Mouse (Mus musculus): ENCODE results near the gene Fam83g.
"Not testable (repeated sequence)": the region's sequence is repeated elsewhere in the genome, so short reads cannot be mapped to it uniquely, and the experiment has no call there.

Fam83g gene

DNA sequence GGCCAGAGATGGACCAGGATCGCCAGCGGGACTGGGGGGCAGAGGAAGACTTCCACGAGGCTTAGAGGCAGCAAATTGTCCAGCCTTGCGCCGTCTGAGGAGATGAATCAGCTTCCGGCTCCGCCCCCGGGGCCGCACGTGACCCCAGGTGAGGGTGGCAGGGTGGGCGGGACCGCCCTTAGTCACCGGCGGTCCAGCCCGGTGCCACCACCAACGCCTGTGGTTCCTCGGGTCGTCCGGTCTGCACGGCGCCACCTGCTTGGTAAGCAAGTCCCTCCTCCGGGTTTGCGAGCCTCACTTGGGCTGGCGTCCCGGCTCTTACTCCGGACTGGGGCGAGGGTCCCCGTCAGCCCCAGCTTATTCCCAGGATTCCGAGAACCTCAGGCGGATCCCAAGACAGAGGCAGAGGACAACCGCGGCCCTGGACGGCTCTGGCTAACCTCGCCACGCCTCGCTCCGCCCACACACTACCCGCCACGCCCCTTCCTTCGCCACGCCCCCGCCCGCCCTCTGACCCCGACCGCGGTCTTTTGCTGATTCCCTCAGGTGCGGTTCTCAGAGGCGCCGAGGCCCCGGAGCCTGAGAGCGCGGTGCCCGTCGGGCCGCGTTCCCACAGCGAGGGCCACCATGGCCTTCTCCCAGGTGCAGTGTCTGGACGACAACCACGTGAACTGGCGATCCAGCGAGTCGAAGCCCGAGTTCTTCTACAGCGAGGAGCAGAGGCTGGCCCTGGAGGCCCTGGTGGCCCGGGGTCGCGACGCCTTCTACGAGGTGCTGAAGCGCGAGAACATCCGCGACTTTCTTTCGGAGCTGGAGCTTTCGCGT lies at the start of gene Fam83g:
Fam83g (plus strand) TSS at position 185 of the 825 bp plus-strand sequence.
- no peak for DNase-seq (ENCODE audit: extremely low spot score, low read depth, low spot score)

DNA sequence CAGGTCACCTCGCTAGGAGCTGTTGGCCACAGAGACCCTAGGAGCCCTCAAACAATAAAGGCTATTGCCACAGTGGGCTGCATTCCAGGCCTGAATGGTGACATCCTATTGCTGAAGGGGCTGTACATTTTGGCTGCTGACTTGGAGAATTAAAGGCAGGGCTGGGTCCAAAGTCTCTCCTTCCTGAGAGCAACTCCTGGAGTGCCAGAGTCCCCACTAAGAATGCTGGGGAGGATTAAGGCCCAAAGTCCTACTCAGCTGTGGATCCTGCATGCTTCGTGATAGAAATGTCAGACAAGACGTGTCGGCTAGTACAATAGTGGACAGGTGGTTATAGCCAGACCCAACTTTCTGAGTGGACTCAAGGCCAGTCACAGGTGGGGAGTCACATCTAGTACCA lies 47.6 kb upstream of the Fam83g start:
- DNase-seq (ENCODE audit: extremely low spot score, low read depth, low spot score) = not testable (repeated sequence)

DNA sequence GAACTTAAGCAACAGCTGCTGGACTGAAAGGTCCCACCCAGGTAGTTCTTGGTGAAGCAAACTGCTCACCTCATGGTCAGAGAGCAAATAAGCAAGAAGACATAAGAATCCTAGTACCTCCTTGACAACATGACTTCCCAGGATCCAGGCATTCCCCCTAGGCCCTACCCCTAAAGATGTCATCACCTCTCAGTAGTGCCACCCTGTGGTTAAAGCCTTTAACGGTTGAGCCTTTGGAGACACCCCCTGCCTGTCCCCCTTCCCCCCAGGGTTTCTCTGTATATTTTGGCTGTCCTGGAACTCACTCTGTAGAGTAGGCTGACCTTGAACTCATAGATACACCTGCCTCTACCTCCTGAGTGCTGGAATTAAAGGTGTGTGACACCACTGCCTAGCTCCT lies 46.5 kb upstream of the Fam83g start:
- DNase-seq (ENCODE audit: extremely low spot score, low read depth, low spot score) = no peak

DNA sequence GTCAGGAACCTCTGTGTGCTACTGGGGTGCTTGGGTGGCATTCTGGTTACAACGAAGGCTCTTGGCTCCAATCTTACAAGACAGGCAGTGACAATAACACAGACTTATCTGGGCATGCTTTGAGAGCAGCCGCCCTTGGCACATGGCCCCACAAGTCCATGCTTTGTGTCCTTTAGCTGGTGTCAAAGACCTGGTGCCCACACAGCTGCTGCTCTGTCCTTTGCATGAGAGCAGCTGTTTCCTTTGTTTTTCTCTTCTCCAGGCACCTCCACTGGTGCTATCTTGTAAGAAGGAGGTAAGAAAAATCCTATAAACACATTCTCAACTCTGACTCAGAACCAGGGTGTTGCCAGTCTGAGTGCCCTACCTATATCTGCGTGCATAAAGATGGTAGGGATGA lies 46.0 kb upstream of the Fam83g start:
- DNase-seq (ENCODE audit: extremely low spot score, low read depth, low spot score) = no peak

DNA sequence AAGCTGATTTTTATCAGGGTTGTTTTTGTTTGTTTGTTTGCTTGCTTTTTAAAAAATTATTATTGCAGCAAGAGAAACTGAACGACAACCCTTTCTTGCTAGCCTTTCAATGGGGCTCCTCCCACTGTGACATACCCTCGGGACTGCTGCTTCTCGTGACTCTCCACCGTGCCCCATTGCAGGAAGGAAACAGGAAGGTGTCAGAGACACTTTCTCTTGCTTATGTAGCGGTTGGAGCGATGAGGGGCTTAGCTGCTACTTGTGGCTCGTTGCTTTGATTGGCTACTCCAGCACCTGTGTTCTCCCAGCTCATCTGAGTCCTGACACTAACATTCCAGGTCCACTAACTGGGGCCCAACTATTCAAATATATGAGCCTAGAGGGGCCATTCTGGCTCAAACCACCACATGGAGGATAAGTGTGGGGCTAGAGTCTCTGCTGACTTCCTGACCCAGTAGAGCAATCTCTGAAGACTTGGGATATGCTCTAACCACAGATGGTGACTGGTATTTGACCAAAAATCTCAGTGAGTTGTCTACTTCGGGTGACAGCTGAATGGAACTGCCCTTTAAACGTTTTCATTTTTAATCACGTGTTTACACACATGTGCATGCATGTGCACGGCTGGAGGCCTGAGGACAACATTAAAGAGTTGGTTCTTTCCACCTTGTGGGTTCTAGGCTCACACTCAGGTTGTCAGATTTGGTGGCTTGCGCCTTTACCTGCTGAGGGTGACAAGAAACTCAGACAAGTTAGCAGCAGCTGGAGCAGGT lies 44.9 kb upstream of the Fam83g start:
- DNase-seq (ENCODE audit: extremely low spot score, low read depth, low spot score) = no peak

DNA sequence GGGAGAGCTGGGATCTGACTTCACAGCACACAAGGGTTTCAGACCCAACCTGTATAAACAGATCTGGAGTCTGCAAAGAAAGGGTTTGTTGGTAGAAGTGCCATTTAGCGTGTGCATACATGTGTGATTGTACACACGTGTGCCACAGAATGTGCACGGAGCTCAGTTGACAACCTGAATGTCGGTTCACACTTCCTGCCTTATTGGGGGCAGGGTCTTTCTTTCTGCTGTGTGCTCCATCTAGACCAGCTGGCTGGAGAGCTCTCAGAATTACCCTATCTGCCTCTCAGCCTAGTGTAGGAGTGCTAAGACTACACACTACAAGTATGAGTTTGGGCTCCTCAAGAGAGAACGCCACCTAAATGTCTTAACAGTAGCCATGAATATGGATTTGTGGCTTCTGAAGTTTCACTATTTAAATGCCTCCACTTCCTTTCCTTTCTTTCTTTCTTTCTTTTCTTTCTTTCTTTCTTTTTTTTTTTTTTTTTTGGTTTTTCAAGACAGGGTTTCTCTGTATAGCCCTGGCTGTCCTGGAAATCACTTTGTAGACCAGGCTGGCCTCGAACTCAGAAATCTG lies 44.2 kb upstream of the Fam83g start:
- DNase-seq (ENCODE audit: extremely low spot score, low read depth, low spot score) = no peak

DNA sequence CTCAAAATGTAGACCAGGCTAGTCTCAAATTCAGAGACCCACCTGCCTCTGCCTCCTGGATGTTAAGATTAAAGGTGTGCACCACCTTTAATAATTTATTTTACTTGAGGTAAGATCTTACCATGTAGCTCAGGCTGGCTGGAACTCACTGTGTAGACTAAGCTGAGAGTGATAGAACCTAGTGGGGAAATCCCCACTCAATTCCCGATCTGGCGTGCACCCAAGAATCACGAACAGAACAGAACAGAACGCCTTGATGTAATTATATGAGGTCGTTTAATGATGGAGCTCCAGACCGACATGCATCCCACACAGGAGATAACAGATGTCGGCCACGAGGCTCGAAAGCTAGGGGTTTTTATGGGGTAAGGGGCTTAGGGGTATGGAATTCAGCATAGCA lies 43.3 kb upstream of the Fam83g start:
- not testable (repeated sequence) for DNase-seq (ENCODE audit: extremely low spot score, low read depth, low spot score)

DNA sequence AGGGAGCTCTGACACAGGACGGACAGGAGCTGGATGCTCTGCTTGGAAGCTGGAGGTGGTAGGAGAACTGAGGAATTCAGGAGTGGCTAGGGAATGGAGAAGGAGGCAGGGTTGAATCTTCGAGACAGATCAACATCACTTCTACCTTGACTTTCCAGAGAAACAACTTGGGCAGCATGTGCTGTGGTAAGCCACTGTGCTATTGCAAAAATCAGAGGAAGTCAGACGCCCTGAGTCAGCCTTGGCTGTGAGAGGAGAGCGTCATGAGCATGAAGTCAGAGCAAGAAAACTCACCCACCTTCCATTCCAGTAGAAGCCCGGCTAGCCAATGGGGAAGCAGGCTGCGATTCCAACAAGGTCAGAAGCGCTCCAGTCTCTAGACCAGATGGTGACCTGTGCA lies 41.8 kb upstream of the Fam83g start:
- DNase-seq (ENCODE audit: extremely low spot score, low read depth, low spot score) = no peak

DNA sequence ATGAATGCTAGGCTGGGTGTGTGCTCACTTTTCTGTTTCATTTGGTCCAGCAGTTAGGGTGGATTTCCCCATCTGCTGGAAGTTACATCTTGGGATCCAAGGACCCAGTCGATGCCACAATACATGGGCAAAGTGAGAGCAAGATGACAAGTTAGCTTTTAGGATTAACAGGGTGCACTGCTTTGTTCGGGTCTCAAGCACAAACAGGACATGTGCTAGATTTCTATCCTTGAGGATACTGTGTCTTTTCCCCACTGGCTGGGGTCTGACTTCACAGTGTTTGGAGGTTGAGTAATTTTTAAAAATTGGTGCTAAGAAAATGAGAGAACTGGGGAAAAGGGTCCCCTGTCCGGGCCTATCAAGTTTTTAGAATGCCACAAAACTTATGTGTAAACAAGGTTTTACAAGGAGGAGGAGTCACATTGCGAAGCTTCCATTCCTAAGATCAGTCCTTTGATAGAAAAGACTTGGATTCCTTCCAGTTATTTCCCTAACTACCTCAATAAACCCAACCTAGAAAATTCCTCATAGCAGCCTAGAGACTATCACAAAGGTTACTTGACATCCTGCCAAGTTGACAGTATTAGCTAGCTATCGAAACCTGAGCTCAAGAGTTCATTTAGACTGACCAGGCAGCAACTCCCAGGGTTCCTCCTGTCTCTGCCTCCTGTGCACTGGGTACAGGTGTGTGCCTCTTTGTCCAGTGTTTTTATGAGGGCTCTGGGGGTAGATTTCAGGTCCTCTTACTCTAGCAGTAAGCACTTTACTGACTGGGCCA lies 40.5 kb upstream of the Fam83g start:
- DNase-seq (ENCODE audit: extremely low spot score, low read depth, low spot score) = no peak

DNA sequence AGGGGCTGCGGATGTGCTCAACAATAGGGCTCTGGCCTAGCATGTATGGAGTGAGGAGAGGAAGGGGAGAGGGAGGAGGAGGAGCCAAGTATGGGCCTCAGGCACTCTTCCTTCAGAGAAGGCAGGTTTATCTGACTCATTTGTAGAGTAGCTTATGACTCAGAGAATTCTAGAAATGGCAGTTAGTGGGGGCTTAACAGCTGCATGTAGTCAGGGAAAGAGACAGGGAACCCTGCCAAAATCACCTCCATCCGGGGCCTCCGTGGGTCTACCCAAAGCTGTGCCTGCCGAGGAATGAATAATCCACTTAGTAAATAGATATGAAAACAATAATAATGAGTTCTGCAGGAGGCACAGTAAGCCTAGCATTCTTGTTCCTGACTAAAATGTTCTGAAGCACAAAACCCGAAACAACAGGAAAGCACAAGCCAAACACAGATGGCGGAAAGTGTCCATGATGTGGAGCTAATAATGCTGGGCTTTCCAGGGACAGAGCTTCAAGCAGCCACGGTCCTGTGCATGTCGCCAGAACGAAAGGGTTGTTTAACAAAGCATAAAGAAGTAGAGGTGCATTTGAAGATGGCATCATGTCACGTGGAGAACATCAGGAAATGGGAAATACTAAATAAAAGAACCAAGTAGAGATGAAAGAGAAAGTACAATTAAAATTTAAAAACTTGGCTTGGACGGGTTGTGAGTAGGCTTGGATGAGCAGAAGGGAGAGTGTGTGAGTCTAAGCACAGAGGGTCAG lies 39.1 kb upstream of the Fam83g start:
- no peak for DNase-seq (ENCODE audit: extremely low spot score, low read depth, low spot score)

DNA sequence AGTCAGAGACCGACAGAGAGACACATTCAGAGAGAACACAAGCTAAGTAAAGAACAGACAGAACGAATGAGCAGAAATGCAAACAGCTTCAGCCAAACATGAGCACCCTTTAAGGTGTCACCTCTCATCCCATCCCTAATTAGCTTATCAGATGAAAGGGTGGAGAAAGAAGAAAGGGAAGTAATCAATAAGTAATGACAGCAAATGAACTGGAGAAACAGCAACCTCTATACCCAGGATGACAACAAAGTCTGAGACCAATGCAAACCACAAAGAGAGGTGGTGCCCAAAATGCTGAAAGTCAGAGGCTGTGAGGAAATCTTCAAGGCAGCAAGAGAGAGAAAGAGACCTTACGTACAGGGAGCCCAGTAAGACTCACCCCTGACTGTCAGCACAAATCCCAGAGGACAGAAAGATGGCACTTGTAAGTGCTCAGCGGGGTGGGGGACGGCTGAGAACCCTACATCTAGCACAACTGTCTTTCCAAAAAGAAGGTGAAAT lies 38.5 kb upstream of the Fam83g start:
- DNase-seq (ENCODE audit: extremely low spot score, low read depth, low spot score) = no peak

DNA sequence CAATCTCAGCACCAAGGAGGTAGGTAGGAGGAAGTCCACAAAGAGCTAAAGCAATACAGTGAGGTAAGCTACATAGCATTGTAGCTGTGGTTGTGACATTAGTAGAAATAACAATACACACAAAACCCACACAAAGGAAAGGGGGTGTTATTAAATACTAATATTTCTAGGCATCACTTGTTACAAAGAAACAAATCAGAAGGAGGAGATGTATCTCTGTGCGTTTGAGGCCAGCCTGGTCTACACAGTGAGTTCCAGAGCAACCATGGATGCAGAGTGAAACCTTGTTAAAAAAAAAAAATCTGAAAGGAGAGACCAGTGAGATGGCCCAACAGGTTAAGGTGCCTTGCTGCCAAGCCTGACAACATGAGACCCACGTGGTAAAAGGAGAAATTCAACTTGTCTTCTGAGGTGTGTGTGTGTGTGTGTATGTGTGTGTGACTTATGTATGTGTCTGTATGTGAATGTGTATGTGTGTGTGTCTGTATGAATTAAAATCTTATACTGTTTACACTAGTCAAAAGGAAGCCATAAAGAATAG lies 37.3 kb upstream of the Fam83g start:
- DNase-seq (ENCODE audit: extremely low spot score, low read depth, low spot score) = no peak

DNA sequence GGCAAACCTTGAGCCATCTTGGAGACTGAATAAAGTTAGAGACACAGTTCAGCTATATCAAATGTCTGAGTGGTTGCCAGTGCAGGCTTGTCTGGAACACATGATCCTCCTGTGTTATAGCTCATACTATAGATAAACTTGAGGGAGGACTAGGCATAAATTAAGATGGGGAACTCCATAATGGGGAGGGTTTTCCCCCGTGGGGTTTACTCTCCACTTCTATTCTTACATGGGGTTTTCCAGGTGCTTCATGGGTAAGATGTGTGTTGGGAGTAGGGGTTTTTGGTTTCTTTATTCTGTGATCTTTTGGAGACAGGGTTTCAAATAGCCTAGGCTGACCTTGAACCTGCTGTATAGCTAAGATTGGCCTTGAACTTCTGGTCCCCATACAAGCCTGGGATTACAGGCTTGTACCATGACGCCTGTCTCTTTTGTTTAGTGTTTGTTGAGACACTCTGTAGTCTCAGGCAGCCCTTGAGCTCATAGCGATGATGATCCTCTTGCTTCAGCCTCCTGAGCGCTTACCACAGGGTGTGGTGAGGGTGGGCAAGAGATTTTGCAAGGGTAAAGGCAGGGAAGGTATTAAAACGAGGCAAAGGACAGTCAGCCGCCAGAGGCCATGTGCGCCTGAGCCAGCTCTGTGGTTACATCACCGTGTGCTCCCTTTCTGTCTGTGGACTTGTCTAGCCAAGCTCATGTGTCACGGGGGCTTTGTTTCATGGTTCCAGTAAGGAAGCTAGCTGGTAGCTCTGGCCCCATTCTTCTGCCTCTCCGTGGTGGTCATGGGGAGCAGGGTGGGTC lies 36.6 kb upstream of the Fam83g start:
- no peak for DNase-seq (ENCODE audit: extremely low spot score, low read depth, low spot score)

DNA sequence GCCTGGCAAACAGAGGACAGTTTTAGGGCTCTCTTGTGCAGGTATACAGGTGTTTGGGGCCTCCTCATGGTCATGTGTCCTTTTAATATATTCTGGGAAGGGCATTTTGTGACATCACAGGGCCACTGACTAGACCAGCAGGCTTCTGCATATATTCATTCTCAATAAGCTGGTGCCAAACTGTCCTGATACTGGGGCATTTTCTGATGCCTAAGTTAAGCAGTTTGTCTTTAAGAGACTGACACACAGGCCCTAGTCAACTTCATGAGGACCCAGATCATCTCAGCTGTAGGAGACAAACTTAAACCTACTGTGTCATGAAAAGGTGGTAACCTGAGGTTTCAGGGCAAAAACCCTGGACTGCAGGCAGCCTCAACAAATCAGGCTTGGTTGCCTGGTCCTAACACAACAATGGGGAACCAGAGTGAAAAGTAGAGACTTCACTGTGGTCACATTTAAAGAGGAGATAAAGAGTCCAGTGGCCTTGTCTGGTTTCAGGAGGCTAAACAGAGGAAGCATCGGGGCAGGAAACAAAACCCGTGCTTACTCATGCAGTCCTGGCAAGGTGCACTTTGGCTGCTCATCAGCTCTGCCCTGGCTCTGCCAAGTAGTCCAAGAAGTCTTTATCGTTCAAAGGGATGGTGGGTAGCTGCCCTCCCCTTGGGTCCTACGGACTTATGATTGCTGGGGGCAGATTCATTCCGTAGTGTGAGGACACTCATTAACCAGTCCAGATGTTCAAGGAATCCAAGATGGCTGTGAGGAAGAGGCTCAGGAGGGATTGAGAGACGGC lies 35.7 kb upstream of the Fam83g start:
- no peak for DNase-seq (ENCODE audit: extremely low spot score, low read depth, low spot score)

DNA sequence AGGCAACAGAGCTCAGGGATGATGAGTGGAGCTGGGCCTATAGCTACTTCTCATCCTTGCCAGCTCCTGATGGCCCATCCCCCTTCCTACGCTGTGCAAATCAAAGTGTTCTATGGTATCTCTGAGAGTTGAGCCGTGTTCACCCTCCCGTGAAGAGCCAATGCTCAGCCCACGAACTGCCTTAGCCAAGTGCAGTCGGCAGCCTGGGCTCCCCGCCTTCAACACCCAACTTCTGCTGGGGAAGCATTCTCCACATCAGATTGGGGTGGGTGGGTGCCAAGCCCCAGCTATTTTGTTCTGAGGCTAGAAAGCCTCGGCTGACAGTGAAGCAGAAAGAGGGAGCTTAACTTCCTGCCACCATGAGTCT lies 35.2 kb upstream of the Fam83g start:
- no peak for DNase-seq (ENCODE audit: extremely low spot score, low read depth, low spot score)

DNA sequence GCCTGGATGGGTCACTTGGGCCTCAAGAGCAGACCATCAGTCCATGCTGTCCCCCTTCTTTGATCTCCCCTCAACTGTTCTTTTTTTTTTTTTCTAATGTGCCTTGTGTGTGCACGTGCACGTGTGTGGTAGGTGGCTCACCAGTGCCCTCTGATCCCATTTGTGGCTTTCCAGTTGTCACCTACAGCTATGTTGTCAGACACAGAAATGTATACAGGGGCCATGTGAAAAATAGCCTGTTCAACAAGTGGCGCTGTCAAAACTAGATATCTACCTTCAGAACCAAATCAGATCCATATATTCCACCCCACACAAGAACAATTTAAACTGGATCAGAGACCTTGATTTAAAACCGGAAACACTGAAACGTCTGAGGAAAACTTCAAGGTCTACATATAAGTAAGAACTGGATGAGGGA lies 34.7 kb upstream of the Fam83g start:
- no peak for DNase-seq (ENCODE audit: extremely low spot score, low read depth, low spot score)

DNA sequence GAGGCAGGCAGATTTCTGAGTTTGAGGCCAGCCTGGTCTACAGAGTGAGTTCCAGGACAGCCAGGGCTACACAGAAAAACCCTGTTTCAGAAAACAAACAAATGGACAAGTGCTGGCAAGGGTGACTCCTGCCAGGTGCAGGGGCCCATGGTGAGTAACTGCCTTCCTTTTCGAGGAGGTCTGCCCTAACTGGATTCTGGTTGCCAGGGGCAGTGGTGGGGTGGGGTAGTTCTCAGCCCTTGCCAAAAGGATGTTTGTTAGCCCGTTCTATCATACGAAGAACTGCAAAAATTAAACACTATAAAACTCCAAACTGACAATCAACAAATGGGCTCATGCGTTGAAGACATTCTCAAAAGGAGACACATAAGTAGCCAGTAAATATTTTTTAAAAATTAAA lies 34.3 kb upstream of the Fam83g start:
- DNase-seq (ENCODE audit: extremely low spot score, low read depth, low spot score) = no peak

DNA sequence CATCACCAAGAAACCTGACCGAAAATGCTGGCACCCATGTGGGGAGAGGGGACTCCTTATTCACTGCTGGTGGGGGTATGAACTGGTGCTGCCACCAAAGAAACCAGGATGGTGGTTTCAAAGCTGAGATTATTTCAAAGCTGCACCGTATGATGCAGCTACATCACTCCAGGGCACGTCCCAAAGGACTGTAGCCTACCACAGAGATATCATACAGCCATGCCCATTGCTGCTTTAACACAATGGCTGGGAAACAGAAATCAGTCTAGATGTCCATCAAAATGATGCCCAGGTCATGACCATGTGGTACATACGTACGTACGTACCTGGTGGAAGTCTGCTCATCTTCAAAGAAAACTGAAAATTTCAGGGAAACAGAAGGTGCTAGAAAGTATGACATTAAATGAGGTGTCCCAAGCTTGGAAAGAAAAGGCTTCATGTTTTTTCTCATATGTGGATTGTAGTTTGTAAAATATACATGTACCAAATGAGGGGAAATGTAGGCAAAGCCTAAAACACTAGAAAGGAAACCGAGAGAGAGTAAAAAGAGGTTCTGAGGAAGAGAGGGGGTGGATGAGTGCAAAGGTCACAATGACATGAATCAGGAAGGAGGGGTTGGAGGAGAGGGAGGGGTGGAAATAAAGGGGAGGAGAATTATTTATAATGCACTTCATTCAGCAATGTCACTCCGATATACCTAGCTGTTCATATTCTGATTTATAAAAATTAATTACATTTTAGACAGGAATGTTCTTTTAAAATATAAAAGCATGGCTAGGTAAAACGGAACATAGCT lies 33.2 kb upstream of the Fam83g start:
- DNase-seq (ENCODE audit: extremely low spot score, low read depth, low spot score) = no peak
